Mouse (Mus musculus): ENCODE measurements around the gene Ppp3ca. TPM values are rescaled to one million over a fixed set of nuclear protein-coding genes. Genes with fewer than 3 reads are reported as not detected.

Gene Ppp3ca
- 72.8 TPM for total RNA-seq (2023)

DNA sequence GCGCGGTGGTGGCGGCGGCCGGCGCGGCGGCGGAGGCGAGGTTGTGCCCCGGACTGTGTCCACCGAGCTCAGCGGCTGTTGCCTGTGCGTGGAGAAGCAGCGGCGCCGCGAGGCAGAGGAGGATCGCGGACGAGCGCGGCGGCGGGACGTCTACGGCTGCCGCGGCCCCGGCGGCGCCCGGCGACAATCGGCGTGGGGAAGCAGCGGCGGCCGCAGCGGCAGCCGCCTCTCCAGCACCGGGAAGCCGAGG, at the start of gene Ppp3ca:
Gene Ppp3ca (plus strand): TSS at position 15 of the 250 bp plus-strand sequence.

